Mouse (Mus musculus): ENCODE data around the gene Spout1.
"Not testable (repeated sequence)": the region's sequence is repeated elsewhere in the genome, so short reads cannot be mapped to it uniquely, and the experiment has no call there.

Gene Spout1

GRCm38 (mm10) chr2:30177700-30178675 is at the start of gene Spout1:
Gene Spout1, minus strand, starts transcription at chr2:30178459.
- peak; percentile 95 for DNase-seq

DNA sequence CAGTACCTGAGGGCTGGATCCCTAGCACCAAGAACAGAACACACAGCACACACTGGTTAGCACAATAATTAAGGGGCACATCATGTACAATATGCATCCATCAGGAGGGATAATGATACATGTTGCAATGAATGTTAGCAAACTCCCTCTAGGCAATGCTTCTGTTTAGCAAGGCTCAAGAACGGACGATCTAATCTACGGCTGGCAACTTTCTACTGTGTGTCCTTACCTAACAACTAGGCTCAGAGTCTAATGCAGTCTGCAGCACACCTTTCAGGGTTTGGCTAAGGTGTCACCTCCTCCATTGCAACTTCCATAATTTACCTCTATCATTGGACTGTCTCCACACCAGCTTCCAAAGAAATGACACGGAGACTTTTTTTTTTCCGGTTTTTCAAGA is 38.0 kb upstream of the Spout1 start:
- DNase-seq, result no peak

DNA sequence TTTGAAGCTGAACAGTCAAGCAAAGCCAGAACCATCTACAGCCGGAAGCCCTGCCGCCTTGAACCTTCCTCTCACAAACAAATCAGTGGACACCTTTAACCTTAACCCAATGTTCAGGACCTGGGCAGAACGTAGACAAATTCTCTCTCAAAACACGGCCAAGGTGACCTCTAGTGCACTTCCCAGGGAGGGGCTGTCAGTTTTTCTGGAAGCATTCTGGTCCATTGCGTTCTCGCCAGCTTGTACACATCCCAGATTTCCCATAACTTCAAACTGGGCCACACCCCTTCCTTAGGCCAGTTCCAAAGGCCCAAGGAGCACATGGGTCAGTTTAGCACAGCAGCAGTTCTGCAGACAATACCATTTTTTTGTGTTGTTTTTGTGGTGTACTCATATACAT is 37.2 kb upstream of the Spout1 start:
- peak; percentile 47 for DNase-seq

DNA sequence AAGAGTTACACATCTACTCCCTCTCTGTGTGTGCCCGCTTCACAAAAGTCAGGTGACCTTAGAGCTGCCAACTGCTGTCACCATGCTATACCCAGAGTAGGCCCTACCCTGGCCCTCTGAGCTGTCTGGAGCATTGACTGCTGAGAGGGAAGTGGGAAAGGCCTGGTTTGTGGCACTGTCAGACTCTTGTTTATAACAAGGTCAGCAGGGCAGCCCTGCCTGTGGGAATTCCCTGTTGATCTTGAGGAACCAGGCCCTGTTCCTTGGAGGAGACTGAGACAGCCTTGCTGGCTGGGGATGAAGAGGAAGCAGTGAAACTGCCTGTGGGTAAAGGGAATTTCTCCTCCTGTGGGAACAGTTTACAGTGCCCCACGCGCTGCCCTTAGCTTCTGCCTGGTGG is 36.5 kb upstream of the Spout1 start:
- DNase-seq, result peak; percentile 38

DNA sequence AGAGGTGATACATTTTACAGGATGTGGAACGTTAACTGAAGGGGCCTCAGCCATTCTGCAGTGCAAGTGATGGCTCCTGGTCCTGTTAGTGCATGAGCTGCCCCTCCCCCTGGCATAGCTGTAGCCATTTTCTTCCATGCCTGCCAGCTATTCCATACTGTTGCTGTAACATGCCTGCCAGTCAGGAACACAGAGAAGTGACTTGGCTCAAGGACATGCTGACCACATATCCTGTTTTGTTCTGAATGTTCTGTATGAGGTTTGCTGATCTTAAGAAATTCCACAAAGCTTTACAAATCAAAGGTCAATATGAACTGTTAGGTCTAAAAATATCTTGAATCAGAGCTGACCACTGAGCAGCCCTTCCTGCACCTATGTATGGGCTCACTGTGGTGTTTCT is 34.7 kb upstream of the Spout1 start:
- DNase-seq, result no peak

GRCm38 (mm10) chr2:30212169-30212545 is 33.9 kb upstream of the Spout1 start:
- no peak for DNase-seq

DNA sequence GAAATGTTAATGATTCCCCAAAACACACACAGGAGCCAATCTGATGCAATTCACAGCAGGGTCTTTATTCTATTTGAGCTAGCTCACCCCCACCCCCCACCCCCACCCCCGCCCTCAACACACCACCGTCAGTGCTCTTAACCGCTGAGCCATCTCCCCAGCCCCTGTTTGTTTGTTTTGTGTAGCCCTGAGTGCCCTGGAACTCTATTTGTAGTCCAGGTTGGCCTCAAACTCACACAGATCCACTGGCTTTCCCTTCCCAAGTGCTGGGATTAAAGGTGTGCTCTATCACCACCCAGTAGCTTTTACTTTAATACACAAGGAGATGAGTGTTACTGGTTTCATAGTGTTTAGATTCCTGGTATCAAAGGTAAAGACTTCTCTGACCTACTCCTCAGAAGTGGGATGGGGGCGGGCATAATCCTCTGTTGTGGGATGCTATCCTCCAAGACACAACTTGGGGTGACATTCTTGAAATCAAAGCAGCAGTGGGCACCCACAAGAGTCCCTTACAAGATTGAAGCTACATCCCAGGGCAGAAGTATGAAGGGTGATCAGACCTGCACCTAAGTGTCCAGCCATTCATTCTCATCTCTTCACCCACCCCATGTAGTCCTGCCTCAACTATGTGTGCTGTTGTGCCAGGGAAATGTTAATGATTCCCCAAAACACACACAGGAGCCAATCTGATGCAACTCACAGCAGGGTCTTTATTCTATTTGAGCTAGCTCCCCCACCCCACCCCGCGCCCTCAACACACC is 33.3 kb upstream of the Spout1 start:
- DNase-seq, result no peak

- DNase-seq, result no peak
These were observed 29.6 kb upstream of the Spout1 start for GRCm38 (mm10) chr2:30207886-30208285.

DNA sequence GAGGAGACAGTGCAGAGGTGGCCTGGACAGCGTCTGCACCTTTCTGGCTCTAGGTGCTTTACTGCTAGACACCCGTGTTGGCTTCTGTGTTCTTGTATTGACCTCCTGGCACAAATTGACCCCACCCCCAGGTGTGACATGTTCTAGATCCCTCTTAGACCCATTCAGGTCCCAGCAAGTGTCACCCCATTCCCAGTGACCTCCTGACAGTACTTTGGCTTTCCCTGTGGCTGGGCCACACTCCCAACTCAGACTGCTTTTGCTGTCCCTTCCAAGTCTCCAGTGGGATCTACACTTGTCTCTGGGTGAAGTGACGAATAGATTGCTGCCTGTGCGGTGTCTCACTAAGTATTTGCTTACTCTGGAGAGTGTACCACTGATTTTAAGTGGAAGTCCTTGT is 29.1 kb upstream of the Spout1 start:
- no peak for DNase-seq

- peak; percentile 96 for DNase-seq
These were observed 27.5 kb upstream of the Spout1 start, which contains the start of gene Kyat1 for GRCm38 (mm10) chr2:30205629-30206357. Gene Kyat1, minus strand, starts transcription at chr2:30205847.

DNA sequence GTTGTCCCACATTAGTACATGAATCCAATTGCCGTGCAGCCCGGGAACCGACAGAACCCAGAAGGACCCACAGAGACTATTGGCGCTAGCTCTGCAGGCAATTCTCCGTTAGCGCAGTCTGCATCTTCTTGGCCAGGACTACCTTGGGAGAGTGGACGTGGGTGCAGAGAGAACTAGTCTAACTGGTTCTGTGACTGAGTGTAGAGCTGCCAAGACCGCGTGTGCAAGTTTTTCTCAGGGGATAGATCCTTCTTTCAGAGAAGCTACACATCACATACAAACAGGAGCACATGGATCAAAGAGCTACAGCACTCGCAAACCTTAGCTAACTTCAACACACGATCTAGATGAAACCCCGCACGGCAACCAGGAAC is 27.0 kb upstream of the Spout1 start:
- DNase-seq, result peak; percentile 38

DNA sequence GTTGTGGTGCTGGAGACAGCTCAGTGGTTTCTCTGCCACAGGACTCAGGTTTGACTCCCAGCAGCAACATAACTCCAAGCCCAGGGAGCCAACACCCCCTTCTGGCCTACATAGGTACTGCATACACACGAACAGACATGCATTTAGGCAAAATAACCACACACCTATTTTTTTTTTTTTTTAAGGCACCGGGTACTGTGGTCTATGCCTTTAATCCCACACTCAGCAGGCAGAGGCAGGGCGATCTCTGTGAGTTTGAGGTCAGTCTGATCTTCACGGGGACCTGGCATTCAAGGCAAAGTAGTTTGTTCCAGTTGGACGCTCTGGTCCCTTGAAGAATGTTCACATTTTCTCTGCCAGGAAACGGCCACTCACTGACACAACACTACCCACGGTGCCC is 25.2 kb upstream of the Spout1 start:
- peak; percentile 26 for DNase-seq

- DNase-seq, result no peak
These were observed 22.2 kb upstream of the Spout1 start for GRCm38 (mm10) chr2:30200388-30200925.

DNA sequence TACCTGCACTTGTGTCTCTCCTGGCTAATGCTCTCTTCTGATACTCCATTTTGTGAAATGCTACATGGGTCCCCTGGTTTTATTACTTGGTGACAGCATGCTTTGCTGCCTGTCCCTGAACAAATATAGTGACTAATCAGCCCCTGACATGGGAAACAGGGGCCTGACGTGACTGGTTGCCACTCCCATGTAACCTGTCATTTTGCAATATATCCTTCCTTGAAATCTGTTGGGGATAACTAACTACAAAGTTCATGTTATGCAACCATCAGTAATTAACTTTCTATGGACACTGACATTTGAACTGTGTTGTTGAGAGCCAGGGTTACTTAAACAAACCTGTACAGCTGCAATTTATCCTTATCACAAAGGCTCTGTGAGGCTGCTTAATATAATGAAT is 21.7 kb upstream of the Spout1 start:
- DNase-seq, result no peak

DNA sequence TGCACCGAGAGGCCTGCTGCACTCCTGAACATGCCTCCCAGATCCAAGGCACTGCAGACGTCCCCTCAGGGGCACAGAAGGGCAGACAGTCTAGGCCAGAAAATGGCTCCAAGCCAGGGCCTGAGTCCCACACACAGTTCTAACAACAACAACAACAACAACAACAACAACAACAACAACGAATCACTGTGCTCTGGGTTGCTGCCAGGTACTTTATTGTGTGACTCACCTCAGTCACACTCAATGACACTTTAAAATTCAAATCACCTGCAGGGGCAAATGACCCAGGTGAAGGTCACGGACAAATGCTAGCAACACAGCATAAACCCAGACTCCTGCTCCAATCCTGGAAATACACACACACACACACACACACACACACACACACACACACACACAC is 19.8 kb upstream of the Spout1 start:
- no peak for DNase-seq

- no peak for DNase-seq
These were observed 16.4 kb upstream of the Spout1 start for GRCm38 (mm10) chr2:30194656-30195055.

DNA sequence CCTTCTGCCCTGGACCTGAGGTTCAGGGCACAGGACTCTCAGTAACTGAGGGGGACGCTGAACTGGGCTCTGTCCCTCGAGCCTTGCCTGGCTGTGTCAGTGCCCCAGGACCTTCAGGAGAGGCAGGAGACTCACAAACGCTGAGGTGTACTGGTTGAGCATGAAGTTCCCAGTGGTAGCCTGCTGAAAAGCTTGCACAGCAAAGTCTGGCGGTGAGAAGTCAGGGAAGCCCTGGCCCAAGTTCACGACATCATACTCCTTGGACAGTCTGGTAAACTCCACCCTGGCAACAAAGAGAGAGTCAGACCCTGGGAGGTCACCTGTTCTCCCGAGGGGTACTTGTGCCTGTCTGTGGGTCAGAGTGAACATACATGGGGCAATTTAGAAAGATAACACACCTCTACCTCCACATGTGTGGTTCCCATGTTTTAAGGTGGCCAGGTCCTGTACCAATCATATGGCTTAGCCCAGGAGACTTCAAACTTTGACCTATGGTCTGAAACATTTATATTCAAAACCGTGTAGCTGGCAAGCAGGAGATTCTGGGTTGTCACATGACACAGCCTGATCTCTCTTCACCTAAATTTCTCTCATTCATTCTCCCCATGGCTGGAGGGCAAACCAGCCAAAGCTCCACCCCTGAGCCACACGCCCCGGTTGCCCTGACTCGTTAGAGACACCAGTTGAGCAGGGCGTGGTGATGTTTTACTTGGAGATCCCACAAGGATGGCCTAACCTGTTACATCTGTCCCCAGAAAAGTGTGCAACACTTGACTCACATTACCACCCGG is 13.7 kb upstream of the Spout1 start:
- DNase-seq, result no peak

- no peak for DNase-seq
These were observed 7.4 kb upstream of the Spout1 start for GRCm38 (mm10) chr2:30185681-30186080.

DNA sequence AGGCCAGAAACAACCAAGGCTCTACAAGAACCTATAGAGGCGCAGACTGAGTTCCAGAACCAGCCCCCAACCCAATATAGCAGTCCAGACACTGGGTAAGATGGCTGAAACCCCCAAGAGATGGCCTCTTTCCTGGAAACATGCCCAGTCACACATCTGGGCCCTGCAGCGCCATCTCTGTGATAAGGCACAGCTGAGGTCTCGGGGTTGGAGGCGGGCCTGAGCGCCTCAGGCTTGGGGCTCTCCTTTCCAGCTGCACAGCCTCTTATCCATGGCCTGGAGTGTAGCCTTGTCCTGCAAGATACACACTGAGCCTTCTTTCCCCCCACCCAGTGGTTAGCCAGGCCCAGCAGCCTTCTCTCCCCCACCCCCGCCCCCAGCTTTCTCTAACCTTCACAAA is 7.0 kb upstream of the Spout1 start:
- no peak for DNase-seq

- no peak for DNase-seq
These were observed 5.5 kb upstream of the Spout1 start for GRCm38 (mm10) chr2:30183721-30184120.

- no peak for DNase-seq
These were observed 4.2 kb upstream of the Spout1 start for GRCm38 (mm10) chr2:30182424-30182823.

DNA sequence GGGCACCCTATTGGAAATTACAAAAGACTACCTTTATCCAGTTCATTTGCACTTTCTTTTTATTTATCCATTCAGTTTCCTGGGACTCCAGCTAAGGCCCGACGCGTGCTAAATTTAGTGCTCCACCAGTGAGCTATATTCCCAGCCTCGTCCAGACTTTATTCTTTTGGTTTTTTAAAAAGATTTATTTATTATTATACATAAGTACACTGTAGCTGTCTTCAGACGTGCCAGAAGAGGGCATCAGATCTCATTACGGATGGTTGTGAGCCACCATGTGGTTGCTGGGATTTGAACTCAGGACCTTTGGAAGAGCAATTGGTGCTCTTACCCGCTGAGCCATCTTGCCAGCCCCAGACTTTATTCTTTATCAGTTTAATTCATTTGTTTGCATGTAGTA is 452 bp upstream of the Spout1 start:
- not testable (repeated sequence) for DNase-seq

Measured in lung, postnatal 14 days (tissue).